Mouse (Mus musculus) midbrain, embryonic 12.5 days (tissue): ENCODE data around the gene Gm9936. TPM values are rescaled to one million over a fixed set of nuclear protein-coding genes. Genes with fewer than 3 reads are reported as not detected.

Source experiments
- ATAC-seq: fragments of 200-750 bp; cut with Nextera tagmentation; 2 replicates; pipeline ENCODE4 v1.8.0; 2017; ENCODE audit warnings: low read depth, moderate TSS enrichment, moderate library complexity; ENCODE audit not compliant: low FRiP score
- H3K27ac ChIP-seq: fragments of 300-500 bp; sonication (generic); replicated peaks from 2 replicates; pipeline ENCODE4 v1.5.1; 2016; ENCODE audit warnings: mild to moderate bottlenecking
- H3K27me3 ChIP-seq: fragments of 300-500 bp; sonication (generic); 2 replicates; pipeline ENCODE4 v1.6.1; 2016; ENCODE audit warnings: mild to moderate bottlenecking
- H3K36me3 ChIP-seq: fragments of 300-500 bp; sonication (generic); 2 replicates; pipeline ENCODE4 v1.6.1; 2016
- H3K4me1 ChIP-seq: fragments of 300-500 bp; sonication (generic); 2 replicates; pipeline ENCODE4 v1.6.1; 2016
- H3K4me2 ChIP-seq: fragments of 300-500 bp; sonication (generic); replicated peaks from 2 replicates; pipeline ENCODE4 v1.6.1; 2016; ENCODE audit warnings: mild to moderate bottlenecking, moderate library complexity
- H3K4me3 ChIP-seq: fragments of 300-500 bp; sonication (generic); 2 replicates; pipeline ENCODE4 v1.5.1; 2016; ENCODE audit warnings: mild to moderate bottlenecking
- H3K9ac ChIP-seq: fragments of 300-500 bp; sonication (generic); replicated peaks from 2 replicates; pipeline ENCODE4 v1.6.1; 2016; ENCODE audit warnings: mild to moderate bottlenecking, moderate library complexity
- H3K9me3 ChIP-seq: fragments of 300-500 bp; sonication (generic); 2 replicates; pipeline ENCODE4 v1.6.1; 2016; ENCODE audit warnings: mild to moderate bottlenecking
- WGBS: fragments of 180-500 bp; shearing (Covaris S2); methylation state at CpG from one replicate; pipeline ENCODE4 v1.1.7; 2016; 5-methylcytosine and 5-hydroxymethylcytosine counted together
- polyA plus RNA-seq: library from polyadenylated mRNA; unstranded; fragments of >200 nt; fragmentation: Nextera tagmentation; extraction: Ambion mirVana; gene quantifications from 2 replicates; pipeline ENCODE4 v1.2.1, GENCODE M21; 2016

The Gm9936 gene
- polyA plus RNA-seq, 1 experiment from 2014 or later, result 0.71 TPM

DNA sequence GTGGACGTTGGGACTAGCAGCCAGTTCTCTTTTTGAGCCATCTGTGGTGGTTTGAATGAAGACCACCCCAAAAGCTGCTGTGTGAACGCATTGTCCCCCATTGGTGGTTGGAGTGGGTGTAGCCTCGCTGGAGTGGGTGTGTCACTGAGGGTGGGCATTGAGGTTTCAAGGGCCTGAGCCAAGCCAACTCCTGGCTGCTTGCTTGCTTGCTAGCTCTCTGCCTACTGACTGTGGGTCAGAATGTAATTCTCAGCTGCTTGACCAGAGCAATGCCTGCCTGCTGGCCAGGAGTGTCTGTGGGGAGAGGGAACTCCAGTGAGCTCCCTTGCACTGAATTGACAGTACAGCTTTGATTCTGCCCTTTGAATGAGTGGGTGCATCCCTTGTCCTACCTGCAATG is 28.7 kb downstream of the Gm9936 start:
- WGBS, result 76% methylated on average over 3 of the region's 3 CpGs
- Histone ChIP-seq H3K9me3 (no peaks in the 10 kb centered on the region), H3K36me3 (no peaks in the 10 kb centered on the region), H3K27me3 (no peaks in the 10 kb centered on the region), H3K4me3 (no peak overlapping the region), H3K4me1 (peaks cover 6% of the 10 kb centered on the region; the same call in 1 of the 2 replicates), H3K4me2 (no peak overlapping the region), H3K27ac (no peak overlapping the region), H3K9ac (no peak overlapping the region)
- no peak for ATAC-seq

DNA sequence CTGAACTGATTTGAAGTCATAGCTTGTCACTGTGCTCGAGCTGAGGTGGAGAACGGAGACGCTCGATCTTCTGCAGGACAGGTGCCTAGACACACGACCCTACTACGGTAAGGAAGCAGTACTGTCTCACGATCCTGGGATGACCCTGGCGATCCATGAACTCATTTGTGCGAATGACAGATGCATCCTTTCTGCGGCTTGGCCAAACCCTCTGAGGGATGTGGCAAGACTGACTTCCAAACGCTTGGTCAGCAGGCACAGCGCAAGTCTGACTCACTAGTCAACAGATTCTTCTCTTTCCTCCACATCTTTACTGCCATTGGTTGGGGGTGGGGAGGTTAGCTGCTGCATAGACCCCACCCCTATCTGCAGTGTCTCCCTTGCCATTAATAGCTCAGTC is 31.1 kb downstream of the Gm9936 start:
- Histone ChIP-seq H3K4me3 (no peak overlapping the region), H3K27ac (no peak overlapping the region), H3K9me3 (no peaks in the 10 kb centered on the region), H3K36me3 (no peaks in the 10 kb centered on the region), H3K27me3 (no peaks in the 10 kb centered on the region), H3K9ac (no peak overlapping the region), H3K4me2 (no peak overlapping the region), H3K4me1 (peaks cover 8% of the 10 kb centered on the region)
- no peak for ATAC-seq
- WGBS, result 93% methylated on average over 12 of the region's 12 CpGs

DNA sequence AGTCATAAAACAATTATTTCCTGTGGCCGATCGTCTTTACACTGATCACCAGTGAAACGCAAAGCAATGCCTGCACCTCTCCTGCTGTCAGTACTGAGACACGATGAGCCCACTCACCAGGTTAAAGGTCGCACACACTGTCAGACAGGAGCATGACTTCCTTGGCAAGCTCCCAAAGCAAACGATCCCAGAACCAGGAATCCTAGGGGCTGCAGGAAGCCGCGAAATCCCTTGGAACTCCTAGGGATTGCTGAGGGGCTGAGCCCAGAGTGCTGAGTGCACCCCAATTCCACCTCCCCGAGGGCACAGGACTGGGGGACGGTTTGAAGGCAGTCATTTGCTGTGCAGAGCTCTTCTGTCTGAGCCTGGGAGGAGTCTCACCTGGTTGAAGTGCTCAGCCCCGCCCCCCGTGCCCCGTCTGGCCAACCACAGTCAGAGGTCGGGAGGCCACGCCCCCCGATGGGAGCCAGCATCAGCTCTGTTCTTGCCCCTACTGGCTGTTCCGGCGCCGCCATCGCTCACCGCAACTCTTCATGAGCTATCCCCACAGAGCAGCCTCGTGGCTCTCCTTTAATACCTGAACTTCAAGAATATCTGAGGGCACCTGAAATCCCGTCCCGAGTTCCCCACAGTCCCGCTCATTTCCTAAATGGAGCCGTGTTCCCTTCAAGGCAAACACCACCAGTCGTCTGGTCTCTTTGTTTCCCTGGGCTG is 32.3 kb downstream of the Gm9936 start:
- Histone ChIP-seq H3K9ac (peak overlapping the region; percentile 39; the same call in 1 of the 2 replicates), H3K4me1 (peaks cover 9% of the 10 kb centered on the region), H3K9me3 (no peaks in the 10 kb centered on the region), H3K27ac (no peak overlapping the region), H3K27me3 (no peaks in the 10 kb centered on the region), H3K4me2 (peak overlapping the region; percentile 53), H3K36me3 (no peaks in the 10 kb centered on the region; the same call in 1 of the 2 replicates), H3K4me3 (peak overlapping the region; percentile 37)
- ATAC-seq, result peak; percentile 71
- WGBS, result 11% methylated on average over 27 of the region's 27 CpGs

DNA sequence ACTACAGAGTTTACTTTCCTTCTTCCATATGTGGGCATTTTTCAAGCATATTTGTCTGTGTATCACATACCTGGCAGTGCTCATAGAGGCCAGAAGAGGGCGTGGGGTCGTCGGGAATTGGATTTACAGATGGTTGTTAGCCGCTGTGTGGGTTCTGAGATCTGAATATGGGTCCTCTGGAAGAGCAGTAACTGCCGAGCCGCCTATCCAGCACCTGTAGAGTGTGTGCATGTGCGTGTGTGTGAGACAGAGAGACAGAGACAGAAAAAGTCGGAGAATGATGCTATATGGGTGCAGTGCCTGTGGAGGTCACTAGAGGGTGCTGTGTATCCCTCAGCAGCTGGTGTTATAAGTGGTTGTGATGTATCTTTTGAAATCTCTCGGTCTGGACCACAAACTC is 34.3 kb downstream of the Gm9936 start:
- ATAC-seq, result no peak
- H3K4me1 ChIP-seq, result peaks cover 9% of the 10 kb centered on the region
- no peaks in the 10 kb centered on the region for H3K27me3 ChIP-seq
- no peaks in the 10 kb centered on the region; the same call in 1 of the 2 replicates for H3K36me3 ChIP-seq
- no peak overlapping the region for H3K27ac ChIP-seq
- no peak overlapping the region for H3K9ac ChIP-seq
- 11% methylated on average over 9 of the region's 9 CpGs for WGBS
- H3K4me2 ChIP-seq, result no peak overlapping the region
- no peak overlapping the region for H3K4me3 ChIP-seq
- H3K9me3 ChIP-seq, result no peaks in the 10 kb centered on the region

DNA sequence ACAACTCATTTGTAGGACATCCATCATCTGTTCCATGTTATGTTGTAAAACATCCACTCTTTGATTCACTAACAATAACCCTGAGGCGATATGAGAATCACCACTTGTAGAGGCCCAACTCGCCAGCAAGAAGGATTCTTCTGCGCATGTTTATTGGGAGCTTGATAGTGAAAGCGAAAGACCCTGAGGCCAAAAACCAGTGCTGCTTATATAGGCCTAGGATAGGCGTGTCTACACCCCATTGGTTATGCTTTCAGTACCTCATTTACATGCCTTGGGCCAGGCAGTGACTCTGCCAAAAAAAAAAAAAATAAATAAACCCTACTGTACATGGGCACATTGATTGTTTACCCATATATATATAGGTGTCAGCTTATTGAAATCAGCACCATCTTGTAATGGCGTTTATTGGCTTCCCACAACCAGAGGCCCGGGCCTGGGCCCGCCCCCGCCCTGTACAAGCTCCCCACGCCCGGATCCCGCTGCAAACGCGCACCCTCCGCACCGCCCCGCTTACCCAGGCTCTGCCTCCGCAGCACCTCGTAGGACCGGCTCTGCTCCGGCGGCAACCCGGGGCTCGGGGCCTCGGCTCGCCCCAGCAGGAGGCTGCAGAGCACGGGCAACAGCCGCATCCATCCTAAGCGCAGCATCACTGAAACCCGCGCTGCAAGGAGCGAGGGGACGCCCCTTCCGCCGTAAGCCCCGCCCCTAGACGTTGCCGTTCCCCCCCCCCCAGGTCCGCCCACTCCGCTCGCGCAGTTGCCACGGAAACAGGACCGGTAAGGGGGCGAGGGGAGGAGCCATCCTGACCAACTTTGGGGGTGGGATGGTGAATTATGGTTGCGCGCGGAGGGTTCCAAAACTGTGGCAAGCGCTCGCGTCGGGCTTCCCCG is 35.4 kb downstream of the Gm9936 start, which contains the start of gene 1500011B03Rik:
Gene 1500011B03Rik, minus strand, starts transcription at position 673 of the 893 bp plus-strand sequence.
- Histone ChIP-seq H3K27ac (peak within 1 kb of the TSS; percentile 75), H3K36me3 (no peaks in the 10 kb centered on the region; the same call in 1 of the 2 replicates), H3K9ac (peak within 1 kb of the TSS; percentile 90), H3K9me3 (no peaks in the 10 kb centered on the region), H3K4me3 (peak within 1 kb of the TSS; percentile 87), H3K4me2 (peak within 1 kb of the TSS; percentile 64), H3K4me1 (peaks cover 9% of the 10 kb centered on the region), H3K27me3 (no peaks in the 10 kb centered on the region)
- 8% methylated on average over 52 of the region's 53 CpGs for WGBS
- peak; percentile 87 for ATAC-seq

DNA sequence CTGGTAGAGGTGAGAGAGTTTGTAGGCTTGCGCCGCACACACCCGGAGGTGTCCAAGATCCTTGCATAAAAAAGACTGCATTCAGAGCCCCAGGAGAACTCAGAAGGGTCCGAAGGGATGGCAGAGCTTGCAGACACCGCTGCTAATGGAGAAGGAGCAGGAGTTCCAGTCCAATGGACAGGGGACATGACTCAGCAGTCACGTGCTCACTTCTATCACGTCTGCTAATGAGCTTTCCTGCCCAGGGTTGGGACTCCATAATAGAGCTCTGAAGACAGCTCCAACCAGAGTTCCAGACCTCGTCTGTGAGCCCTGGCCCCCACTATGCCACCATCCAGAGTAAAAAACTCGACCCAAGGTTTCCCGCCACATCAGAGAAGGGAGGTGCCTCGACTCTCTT is 40.4 kb downstream of the Gm9936 start:
- Histone ChIP-seq H3K36me3 (no peaks in the 10 kb centered on the region; the same call in 1 of the 2 replicates), H3K9ac (no peak overlapping the region), H3K9me3 (no peaks in the 10 kb centered on the region), H3K4me1 (0 out of 2 replicates have a peak, but pooled peaks cover 6% of the 10 kb centered on the region), H3K27ac (no peak overlapping the region), H3K4me3 (no peak overlapping the region), H3K4me2 (no peak overlapping the region), H3K27me3 (no peaks in the 10 kb centered on the region)
- no peak for ATAC-seq
- 79% methylated on average over 11 of the region's 11 CpGs for WGBS

DNA sequence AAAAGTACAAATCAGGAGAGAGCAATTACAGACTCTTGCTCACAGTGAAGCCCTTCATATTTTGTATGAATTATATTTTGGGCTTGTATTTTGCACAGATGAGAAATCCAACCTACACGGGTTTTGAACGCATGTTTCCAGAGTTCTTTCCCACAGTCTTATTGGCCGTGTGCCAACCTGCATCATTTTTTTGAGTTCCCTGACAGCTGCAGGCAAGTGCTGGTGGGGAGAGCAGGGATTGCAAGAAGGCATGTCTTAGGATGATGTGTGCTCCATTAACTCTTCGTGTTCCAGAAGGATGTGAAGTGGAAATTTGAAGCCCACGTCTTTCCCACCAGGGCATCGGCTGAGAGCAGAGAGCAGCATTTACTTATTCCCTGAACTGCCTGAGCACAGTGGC is 41.9 kb downstream of the Gm9936 start:
- Histone ChIP-seq H3K9me3 (no peaks in the 10 kb centered on the region), H3K27me3 (no peaks in the 10 kb centered on the region), H3K4me3 (no peak overlapping the region), H3K27ac (no peak overlapping the region), H3K9ac (no peak overlapping the region), H3K4me1 (peaks cover 14% of the 10 kb centered on the region), H3K36me3 (no peaks in the 10 kb centered on the region), H3K4me2 (no peak overlapping the region)
- no peak for ATAC-seq
- 75% methylated on average over 6 of the region's 6 CpGs for WGBS

DNA sequence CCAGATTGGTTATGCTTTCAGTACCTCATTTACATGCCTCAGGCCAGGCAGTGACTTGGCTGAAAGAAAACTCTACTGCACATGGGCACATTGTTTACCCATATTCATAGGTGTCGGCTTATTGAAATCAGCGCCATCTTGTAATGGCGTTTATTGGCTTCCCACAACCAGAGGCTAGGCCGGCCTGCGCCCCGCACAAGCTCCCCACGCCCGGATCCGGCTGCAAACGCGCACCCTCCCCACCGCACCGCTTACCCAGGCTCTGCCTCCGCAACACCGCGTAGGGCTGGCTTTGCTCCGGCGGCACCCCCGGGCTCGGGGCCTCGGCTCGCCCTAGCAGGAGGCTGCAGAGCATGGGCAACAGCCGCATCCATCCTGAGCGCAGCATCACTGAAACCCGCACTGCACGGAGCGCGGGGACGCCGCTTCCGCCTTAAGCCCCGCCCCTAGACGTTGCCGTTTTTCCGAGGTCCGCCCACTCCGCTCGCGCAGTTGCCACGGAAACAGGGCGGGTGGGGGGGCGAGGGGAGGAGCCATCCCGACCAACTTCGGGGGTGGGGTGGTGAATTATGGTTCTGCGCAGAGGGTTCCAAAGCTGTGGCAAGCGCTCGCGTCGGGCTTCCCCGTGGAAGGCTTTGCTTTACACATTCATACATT is 44.8 kb downstream of the Gm9936 start:
- peak; percentile 97 for ATAC-seq
- Histone ChIP-seq H3K4me1 (peaks cover 22% of the 10 kb centered on the region), H3K27ac (peak overlapping the region; percentile 95), H3K4me2 (peak overlapping the region; percentile 63), H3K9me3 (no peaks in the 10 kb centered on the region), H3K27me3 (no peaks in the 10 kb centered on the region), H3K36me3 (peaks cover 16% of the 10 kb centered on the region), H3K9ac (peak overlapping the region; percentile 91), H3K4me3 (peak overlapping the region; percentile 86)
- WGBS, result 1% methylated on average over 50 of the region's 50 CpGs

DNA sequence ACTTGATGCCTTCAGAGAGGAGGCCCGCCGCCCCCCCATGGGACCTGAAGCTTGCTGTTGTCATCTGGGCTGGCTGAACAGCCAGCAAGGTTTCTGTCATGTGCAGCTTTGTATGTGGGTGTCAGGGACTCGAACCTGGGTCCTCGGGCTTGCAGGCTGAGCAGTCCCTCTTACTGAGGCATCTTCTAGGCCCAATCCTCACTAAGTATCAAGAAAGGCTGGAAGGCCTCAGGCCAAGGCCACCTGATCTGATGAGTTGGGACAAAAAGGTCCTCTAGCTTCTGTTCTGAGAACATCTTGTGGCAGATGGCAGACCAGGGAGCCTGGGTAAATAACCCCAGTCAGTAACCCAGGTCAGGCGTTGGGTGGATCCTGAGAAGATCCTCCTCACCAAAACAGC is 48.7 kb downstream of the Gm9936 start:
- Histone ChIP-seq H3K27me3 (no peaks in the 10 kb centered on the region), H3K27ac (no peak overlapping the region), H3K4me3 (no peak overlapping the region), H3K36me3 (peaks cover 45% of the 10 kb centered on the region), H3K4me2 (no peak overlapping the region), H3K9ac (no peak overlapping the region), H3K9me3 (no peaks in the 10 kb centered on the region), H3K4me1 (peaks cover 23% of the 10 kb centered on the region)
- no peak for ATAC-seq
- 89% methylated on average over 5 of the region's 5 CpGs for WGBS

DNA sequence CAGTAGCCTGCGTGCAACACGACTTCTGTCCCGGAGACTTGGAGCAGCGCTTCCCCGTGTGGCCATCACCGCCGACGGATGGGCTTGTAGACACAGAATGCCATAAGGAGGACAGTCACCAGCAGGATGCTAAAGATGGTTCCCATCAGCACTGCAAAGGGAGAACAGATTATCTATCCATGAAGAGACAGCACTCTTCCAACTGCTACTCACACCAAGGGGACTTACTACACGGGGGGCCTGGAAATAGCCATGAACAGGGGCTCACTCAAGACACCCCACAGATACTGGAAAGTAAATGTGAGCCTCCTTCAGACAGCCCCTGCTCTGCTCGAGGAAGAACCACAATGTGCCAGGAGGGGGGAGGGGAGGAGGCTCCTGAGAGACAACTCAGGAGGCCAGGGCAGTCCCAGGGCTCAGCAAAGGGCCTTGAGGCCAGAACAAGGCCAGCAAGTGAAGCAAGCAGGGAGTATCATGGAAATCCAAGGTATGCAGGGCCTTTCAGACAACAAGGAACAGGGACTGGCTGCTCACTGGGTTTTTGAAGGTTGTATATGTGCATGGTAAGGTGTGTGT is 49.2 kb downstream of the Gm9936 start:
- no peak overlapping the region for H3K4me2 ChIP-seq
- no peaks in the 10 kb centered on the region for H3K9me3 ChIP-seq
- no peak overlapping the region for H3K4me3 ChIP-seq
- H3K9ac ChIP-seq, result no peak overlapping the region
- H3K36me3 ChIP-seq, result peaks cover 50% of the 10 kb centered on the region
- H3K4me1 ChIP-seq, result peaks cover 23% of the 10 kb centered on the region
- H3K27ac ChIP-seq, result peak overlapping the region; percentile 20; the same call in 1 of the 2 replicates
- ATAC-seq, result no peak
- no peaks in the 10 kb centered on the region for H3K27me3 ChIP-seq
- WGBS, result 81% methylated on average over 10 of the region's 10 CpGs

DNA sequence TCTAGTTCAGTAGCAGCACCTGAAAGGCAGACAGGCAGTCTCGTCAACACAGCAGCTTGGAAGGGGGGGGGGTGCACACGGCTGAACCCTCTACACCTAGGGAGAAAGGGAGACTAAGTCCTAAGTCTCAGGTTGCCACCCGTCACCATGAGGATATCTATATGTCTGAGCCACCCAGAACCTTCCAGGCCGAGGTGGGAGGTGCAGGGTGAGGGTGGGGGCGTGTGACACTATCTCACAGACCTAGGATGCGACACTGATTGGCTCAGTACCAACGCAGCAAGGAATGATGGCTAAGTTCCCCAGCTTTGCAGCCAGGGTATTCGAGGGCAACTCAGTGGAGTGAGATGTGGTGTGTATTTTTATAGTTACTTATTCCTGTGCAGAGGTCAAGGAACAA is 50.1 kb downstream of the Gm9936 start:
- Histone ChIP-seq H3K4me3 (no peak overlapping the region), H3K27me3 (no peaks in the 10 kb centered on the region), H3K9ac (no peak overlapping the region), H3K27ac (no peak overlapping the region), H3K36me3 (peaks cover 59% of the 10 kb centered on the region), H3K9me3 (no peaks in the 10 kb centered on the region), H3K4me2 (no peak overlapping the region), H3K4me1 (peaks cover 23% of the 10 kb centered on the region)
- WGBS, result 86% methylated on average over 8 of the region's 8 CpGs
- ATAC-seq, result no peak
